Mouse (Mus musculus) intestine, postnatal 0 days (tissue): ENCODE measurements at regions not wholly inside any gene's neighbourhood (a gene's known extent, or its start where the extent isn't known, plus 50 kb on each side); places are given as distances from the start of the nearest gene placed in this dataset.

ENCODE experiments used
- ATAC-seq: fragments of 200-750 bp; cut with Nextera tagmentation; 2 replicates; pipeline ENCODE4 v1.8.0; 2017; ENCODE audit warnings: mild to moderate bottlenecking, moderate TSS enrichment, moderate library complexity
- H3K27ac ChIP-seq: fragments of 300-500 bp; sonication (generic); 2 replicates; pipeline ENCODE4 v1.5.1; 2014; ENCODE audit warnings: mild to moderate bottlenecking, low read depth, low read length, moderate library complexity
- H3K27me3 ChIP-seq: fragments of 300-500 bp; sonication (generic); replicated peaks from 2 replicates; pipeline ENCODE4 v1.6.1; 2014; ENCODE audit warnings: low read length, mixed read lengths; ENCODE audit not compliant: control insufficient read depth, insufficient read depth
- H3K36me3 ChIP-seq: fragments of 300-500 bp; sonication (generic); 2 replicates; pipeline ENCODE4 v1.6.1; 2014; ENCODE audit warnings: mild to moderate bottlenecking, moderate library complexity; ENCODE audit not compliant: control insufficient read depth, insufficient read depth
- H3K4me1 ChIP-seq: fragments of 300-500 bp; sonication (generic); replicated peaks from 2 replicates; pipeline ENCODE4 v1.6.1; 2014; ENCODE audit warnings: antibody characterized with exemption, low read length, mixed read lengths; ENCODE audit not compliant: control insufficient read depth, insufficient read depth
- H3K4me2 ChIP-seq: fragments of 300-500 bp; sonication (generic); replicated peaks from 2 replicates; pipeline ENCODE4 v1.6.1; 2014; ENCODE audit warnings: low read depth, mild to moderate bottlenecking, moderate library complexity
- H3K4me3 ChIP-seq: fragments of 300-500 bp; sonication (generic); 2 replicates; pipeline ENCODE4 v1.5.1; 2014; ENCODE audit warnings: low read depth, low read length
- H3K9ac ChIP-seq: fragments of 300-500 bp; sonication (generic); 2 replicates; pipeline ENCODE4 v1.6.1; 2014; ENCODE audit warnings: mild to moderate bottlenecking, low read depth, low read length
- H3K9me3 ChIP-seq: fragments of 300-500 bp; sonication (generic); 2 replicates; pipeline ENCODE4 v1.6.1; 2016; ENCODE audit warnings: mixed run types; ENCODE audit not compliant: control insufficient read depth
- CTCF ChIP-seq: sonication (generic); IDR thresholded peaks from 2 replicates; pipeline ENCODE4 v1.5.1; 2016; ENCODE audit warnings: low read depth, mild to moderate bottlenecking, control low read depth, antibody characterized with exemption, moderate library complexity
- WGBS: fragments of 180-500 bp; shearing (Covaris S2); extraction: QIAGEN DNeasy Blood & Tissue Kit; methylation state at CpG from one replicate; pipeline ENCODE4 v1.1.7; 2014; 5-methylcytosine and 5-hydroxymethylcytosine counted together

DNA sequence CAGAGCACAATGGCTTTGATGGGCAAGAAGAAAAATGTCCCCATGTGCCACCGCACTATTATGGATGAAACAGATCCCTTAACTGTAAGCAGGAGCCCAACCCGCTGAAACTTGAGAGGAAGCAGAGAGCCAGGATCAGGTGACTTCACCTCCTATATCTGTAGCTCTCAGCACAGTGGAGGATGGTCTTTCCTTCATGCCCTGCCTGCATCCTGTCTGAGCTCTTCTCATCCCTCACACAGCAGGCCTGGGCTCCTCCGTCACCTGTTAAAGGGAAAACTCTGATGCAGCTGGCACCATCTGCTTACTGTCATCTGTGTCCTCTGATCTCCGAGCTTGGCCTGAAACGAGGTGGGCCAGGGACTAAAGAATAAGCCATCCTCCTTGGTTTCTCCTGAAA lies 224.8 kb upstream of the Elac2 start:
- no peak for ATAC-seq
- Histone ChIP-seq H3K9ac (no peak overlapping the region), H3K9me3 (no peaks in the 10 kb centered on the region), H3K36me3 (no peaks in the 10 kb centered on the region), H3K4me2 (no peak overlapping the region), H3K27me3 (no peaks in the 10 kb centered on the region), H3K4me3 (no peak overlapping the region), H3K4me1 (no peaks in the 10 kb centered on the region), H3K27ac (no peak overlapping the region)
- WGBS, result 65% methylated on average over 5 of the region's 5 CpGs
- TF ChIP-seq CTCF, result no peak

DNA sequence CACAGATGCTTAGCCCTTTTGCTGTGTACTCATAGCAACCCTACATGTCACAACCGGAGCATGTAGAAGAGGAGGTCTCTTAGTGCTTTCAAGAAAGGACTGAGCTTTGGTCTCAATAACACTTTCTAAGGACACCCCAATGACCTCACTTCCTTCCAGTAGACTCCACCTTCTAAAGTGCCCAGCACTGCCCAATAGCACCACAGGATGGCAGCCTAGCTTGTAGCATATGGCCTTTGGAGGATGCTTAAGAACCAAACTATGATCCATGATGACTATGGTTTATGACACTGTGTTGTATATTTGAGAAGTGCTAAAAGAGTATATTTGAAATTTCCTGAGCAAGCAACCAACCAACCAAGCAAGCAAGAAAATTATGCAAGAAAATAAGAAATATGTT lies 223.3 kb upstream of the Elac2 start:
- Histone ChIP-seq H3K9ac (no peak overlapping the region), H3K27ac (no peak overlapping the region), H3K4me3 (no peak overlapping the region), H3K36me3 (no peaks in the 10 kb centered on the region), H3K27me3 (no peaks in the 10 kb centered on the region), H3K4me2 (no peak overlapping the region), H3K9me3 (no peaks in the 10 kb centered on the region), H3K4me1 (no peaks in the 10 kb centered on the region)
- WGBS, result 97% methylated on average over 1 of the region's 1 CpGs
- TF ChIP-seq CTCF, result peak; percentile 58
- no peak for ATAC-seq

GRCm38 (mm10) chr11:64760626-64761025 lies 218.2 kb upstream of the Elac2 start:
- H3K36me3 ChIP-seq, result no peaks in the 10 kb centered on the region
- H3K9me3 ChIP-seq, result no peaks in the 10 kb centered on the region
- no peaks in the 10 kb centered on the region for H3K27me3 ChIP-seq
- H3K4me3 ChIP-seq, result no peak overlapping the region
- H3K4me2 ChIP-seq, result no peak overlapping the region
- no peak overlapping the region for H3K9ac ChIP-seq
- no peak for TF ChIP-seq CTCF
- WGBS, result 93% methylated on average over 3 of the region's 3 CpGs
- no peaks in the 10 kb centered on the region for H3K4me1 ChIP-seq
- H3K27ac ChIP-seq, result no peak overlapping the region
- no peak for ATAC-seq

DNA sequence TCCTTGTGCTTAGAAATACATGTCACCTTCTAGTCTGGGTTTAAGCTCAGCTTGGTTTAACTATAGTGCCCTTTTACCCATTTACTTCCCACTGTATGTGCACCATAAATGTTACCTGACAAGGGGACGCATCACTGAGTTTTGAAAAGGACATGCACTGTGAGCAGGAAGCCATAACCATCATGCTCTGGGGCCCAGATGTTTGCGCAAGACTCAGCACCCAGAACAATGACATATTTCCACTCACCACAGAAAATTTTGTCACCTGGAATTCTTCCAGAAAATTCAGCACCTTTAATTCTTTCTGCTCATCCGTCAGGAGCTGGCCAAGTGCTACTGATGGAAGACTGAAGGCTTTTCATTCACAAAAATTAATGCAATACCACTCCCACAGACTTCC lies 216.1 kb upstream of the Elac2 start:
- Histone ChIP-seq H3K9me3 (no peaks in the 10 kb centered on the region), H3K27me3 (no peaks in the 10 kb centered on the region), H3K9ac (no peak overlapping the region), H3K4me1 (no peaks in the 10 kb centered on the region), H3K4me3 (no peak overlapping the region), H3K36me3 (no peaks in the 10 kb centered on the region), H3K27ac (no peak overlapping the region), H3K4me2 (no peak overlapping the region)
- no peak for ATAC-seq
- TF ChIP-seq CTCF, result no peak
- WGBS, result 77% methylated on average over 3 of the region's 3 CpGs

GRCm38 (mm10) chr11:64764056-64764455 lies 214.8 kb upstream of the Elac2 start:
- TF ChIP-seq CTCF, result no peak
- no peaks in the 10 kb centered on the region for H3K4me1 ChIP-seq
- no peaks in the 10 kb centered on the region for H3K9me3 ChIP-seq
- no peaks in the 10 kb centered on the region for H3K27me3 ChIP-seq
- no peak overlapping the region for H3K4me3 ChIP-seq
- no peaks in the 10 kb centered on the region for H3K36me3 ChIP-seq
- WGBS, result 70% methylated on average over 6 of the region's 6 CpGs
- no peak overlapping the region for H3K4me2 ChIP-seq
- H3K9ac ChIP-seq, result no peak overlapping the region
- H3K27ac ChIP-seq, result no peak overlapping the region
- ATAC-seq, result no peak

DNA sequence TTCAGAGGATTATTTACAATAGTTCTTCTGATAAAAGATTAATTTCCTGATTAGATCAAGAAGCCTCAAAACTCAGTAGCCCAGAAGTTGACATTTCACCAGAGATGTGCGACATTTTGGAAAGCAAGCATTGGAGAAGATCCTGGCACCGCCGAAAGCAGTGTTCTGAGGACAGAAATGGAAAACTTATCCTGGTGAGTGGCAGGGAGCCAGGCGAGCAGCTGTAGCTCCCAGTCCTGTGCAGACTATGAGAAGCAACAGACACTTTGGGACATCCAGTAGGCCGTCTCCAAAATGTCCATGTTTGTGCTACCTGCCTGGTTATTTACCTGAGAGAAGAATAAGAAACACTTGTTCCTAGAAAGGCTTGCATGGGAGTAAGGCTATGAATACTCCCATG lies 202.1 kb upstream of the Elac2 start:
- Histone ChIP-seq H3K4me3 (no peak overlapping the region), H3K4me1 (no peaks in the 10 kb centered on the region), H3K9ac (no peak overlapping the region), H3K9me3 (no peaks in the 10 kb centered on the region), H3K27ac (no peak overlapping the region), H3K36me3 (no peaks in the 10 kb centered on the region), H3K27me3 (no peaks in the 10 kb centered on the region), H3K4me2 (no peak overlapping the region)
- 64% methylated on average over 5 of the region's 5 CpGs for WGBS
- TF ChIP-seq CTCF, result no peak
- no peak for ATAC-seq
